Mouse (Mus musculus) layer of hippocampus, adult 18-20 months (tissue): ENCODE results near the gene Gm11938. TPM values are rescaled to one million over a fixed set of nuclear protein-coding genes. Genes with fewer than 3 reads are reported as not detected.
"Not testable (repeated sequence)": the region's sequence is repeated elsewhere in the genome, so short reads cannot be mapped to it uniquely, and the experiment has no call there.

Experiments
- DNase-seq, 2 experiments: peaks; one replicate each; pipeline ENCODE4 v3.0.0; 2022; ENCODE audit warnings: low spot score in 2 of 2
- long read RNA-seq: library from polyadenylated mRNA; stranded (forward); transcript quantifications from one replicate; pipeline ENCODE4 v2.0.0, GENCODE M21; 2021
- total RNA-seq, 2 experiments: library from RNA; stranded (reverse); gene quantifications; 2 replicates each; pipeline ENCODE4 v1.2.3; 2021

Gene Gm11938
- not detected for total RNA-seq
- long read RNA-seq, result 0 reads

DNA sequence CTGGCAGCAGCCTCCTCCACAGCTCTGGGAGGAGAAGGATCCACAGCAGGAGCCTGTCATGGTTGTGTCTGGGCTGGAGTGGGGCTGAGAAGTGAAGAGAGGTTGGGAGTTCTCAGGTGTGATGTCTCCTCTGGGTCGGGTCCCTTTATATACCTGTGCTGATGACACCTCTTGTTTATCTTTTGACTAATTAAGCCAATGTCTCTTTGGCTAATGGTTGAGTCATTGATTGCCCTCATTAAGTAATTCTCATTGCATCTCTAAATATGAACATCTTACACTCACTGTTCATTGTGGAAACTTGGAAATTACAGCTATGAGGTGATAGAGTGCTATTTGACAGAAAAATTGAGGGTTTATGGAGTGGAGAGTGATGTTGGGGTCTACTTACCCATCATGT, at the start of gene Gm11938:
TSS of gene Gm11938 (minus strand) at position 101 of the 400 bp plus-strand sequence.
- DNase-seq, result not testable (repeated sequence)

DNA sequence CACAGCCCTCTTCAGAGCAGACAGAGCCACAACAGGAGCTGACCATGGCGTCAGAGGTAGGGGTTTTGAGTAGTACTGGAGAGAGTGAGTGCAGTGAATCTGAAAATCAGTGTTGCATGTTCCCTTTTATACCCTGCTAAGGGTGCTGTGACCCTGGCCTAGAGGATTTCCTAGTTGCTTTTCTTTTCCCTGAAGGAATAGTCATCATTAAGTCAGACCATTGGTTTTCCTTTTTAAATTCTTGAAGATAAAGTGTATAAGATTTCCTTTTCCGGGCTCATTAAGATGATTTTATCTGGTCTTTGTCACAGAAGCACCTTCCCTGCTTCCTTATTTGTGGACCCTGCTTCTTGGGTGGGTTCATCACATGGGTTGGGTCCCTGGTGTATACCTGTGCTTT, 47.0 kb upstream of the Gm11938 start, which contains the start of gene Gm11555:
TSS of gene Gm11555 (minus strand) at position 101 of the 400 bp plus-strand sequence.
- DNase-seq, result no peak

- DNase-seq, result peak in 1 of 2 experiments; percentile 2
Observed at GRCm38 (mm10) chr11:99646444-99646843, 43.3 kb upstream of the Gm11938 start.

DNA sequence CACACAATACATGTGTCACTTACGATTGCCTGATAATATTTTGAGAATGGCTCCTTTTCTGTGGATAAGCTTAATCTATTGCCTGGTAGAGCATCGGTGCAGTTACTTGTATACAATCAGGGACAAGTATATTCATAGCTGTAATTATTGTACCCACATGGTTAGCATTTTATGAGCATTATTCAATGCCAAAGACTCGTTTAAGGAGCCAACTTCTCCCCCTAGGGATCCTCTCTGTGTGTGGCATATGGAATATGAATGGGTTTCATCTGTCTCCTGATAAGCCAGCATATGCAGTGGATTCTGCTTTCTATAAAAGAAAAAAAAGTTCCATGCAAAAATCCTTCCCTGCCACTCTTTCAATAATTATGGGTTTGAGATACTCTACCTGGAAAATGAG, 41.2 kb upstream of the Gm11938 start:
- peak in 1 of 2 experiments; percentile 47 for DNase-seq

DNA sequence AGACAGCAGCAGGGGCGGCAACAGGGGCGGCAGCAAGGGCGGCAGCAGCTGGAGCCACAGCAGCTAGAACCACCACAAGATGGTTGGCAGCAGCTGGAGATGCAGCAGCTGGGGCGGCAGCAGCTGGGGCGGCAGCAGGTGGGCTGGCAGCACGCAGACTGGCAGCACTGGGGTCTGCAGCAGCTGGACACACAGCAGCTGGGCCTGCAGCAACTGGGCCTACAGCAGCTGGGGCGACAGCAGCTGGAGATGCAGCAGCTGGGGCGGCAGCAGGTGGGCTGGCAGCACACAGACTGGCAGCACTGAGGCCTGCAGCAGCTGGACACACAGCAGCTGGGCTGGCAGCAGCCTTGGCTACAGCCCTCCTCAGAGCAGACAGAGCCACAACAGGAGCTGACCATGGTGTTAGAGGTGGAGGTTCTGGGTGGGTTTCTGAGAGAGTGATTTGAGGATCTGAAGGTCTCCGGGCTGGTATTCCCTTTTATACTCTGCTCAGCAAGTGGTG, 40.6 kb upstream of the Gm11938 start, which contains the start of gene Krtap4-7:
TSS of gene Krtap4-7 (minus strand) at position 455 of the 505 bp plus-strand sequence.
- not testable (repeated sequence) for DNase-seq

- DNase-seq, result no peak
Observed at GRCm38 (mm10) chr11:99640926-99641325, 37.8 kb upstream of the Gm11938 start.

- no peak for DNase-seq
Observed at GRCm38 (mm10) chr11:99637086-99637485, 34.0 kb upstream of the Gm11938 start.

- no peak for DNase-seq
Observed at GRCm38 (mm10) chr11:99634653-99635134, 31.6 kb upstream of the Gm11938 start, which contains the start of gene Krtap4-2. Krtap4-2 (minus strand) TSS chr11:99635084.

DNA sequence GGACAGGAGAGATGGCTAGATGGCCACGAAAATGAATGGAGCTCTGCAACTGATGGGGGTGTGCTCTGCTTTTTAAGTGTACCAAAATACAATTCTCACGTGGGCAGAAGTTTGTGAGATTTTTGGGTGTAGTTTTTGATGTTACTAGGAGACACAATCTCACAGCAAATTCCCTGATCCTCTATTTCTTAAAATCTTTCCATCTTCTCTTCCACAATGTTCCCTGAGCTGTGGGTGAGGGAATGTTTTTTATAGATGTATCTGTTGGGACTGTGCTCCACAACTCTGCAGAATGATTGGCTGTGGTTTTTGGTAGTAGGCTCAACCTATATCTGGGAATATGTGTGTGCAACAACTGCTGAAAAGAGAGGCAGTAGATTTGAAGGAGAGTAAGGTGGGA, 30.2 kb upstream of the Gm11938 start:
- DNase-seq, result no peak

GRCm38 (mm10) chr11:99630890-99631289, 27.8 kb upstream of the Gm11938 start:
- no peak for DNase-seq

DNA sequence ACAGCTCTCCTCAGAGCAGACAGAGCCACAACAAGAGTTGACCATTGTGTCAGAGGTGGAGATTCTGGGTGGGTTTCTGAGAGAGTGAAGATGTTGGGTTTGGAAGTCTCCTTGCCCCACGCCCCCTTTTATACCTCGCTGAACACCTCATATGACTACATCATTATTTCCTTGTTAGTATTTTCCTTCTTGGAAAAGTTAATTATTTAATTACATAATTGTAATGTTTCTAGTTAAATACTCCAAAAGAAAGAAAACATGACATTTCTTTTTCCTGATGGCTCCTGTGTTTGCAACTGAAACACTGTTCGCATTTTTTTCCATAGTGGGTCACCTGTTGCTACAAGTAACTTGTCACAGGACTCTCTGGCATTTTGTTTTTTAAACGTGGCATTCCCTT, 25.0 kb upstream of the Gm11938 start, which contains the start of gene Krtap4-1:
TSS of gene Krtap4-1 (minus strand) at position 101 of the 400 bp plus-strand sequence.
- no peak for DNase-seq

DNA sequence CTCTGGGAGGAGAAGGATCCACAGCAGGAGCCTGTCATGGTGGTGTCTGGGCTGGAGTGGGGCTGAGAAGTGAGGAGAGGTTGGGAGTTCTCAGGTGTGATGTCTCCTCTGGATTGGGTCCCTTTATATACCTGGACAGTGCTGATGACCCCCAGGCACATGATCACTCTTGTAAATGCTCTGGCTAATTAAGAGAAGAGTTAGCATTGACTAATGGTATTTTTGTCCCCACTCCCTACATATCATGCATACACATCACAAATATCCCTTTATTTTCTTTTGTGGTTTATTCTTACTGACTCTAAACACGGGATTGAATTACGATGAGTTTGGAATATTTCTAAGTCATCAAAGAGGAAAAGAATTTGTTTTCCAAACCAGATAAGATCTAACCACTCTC, 17.2 kb upstream of the Gm11938 start, which contains the start of gene Gm11562:
TSS of gene Gm11562 (minus strand) at position 101 of the 400 bp plus-strand sequence.
- DNase-seq, result no peak

GRCm38 (mm10) chr11:99614796-99615363, 11.8 kb upstream of the Gm11938 start, which contains the start of gene Krtap2-4:
Krtap2-4 (minus strand) TSS chr11:99614846.
- DNase-seq, result no peak

- not testable (repeated sequence) for DNase-seq
Observed at GRCm38 (mm10) chr11:99610089-99610488, 7.0 kb upstream of the Gm11938 start, which contains the start of gene Gm11937. Gm11937 (minus strand) TSS chr11:99610189.

GRCm38 (mm10) chr11:99609126-99609525, 6.0 kb upstream of the Gm11938 start:
- peak; percentile 42 to 62 for DNase-seq

DNA sequence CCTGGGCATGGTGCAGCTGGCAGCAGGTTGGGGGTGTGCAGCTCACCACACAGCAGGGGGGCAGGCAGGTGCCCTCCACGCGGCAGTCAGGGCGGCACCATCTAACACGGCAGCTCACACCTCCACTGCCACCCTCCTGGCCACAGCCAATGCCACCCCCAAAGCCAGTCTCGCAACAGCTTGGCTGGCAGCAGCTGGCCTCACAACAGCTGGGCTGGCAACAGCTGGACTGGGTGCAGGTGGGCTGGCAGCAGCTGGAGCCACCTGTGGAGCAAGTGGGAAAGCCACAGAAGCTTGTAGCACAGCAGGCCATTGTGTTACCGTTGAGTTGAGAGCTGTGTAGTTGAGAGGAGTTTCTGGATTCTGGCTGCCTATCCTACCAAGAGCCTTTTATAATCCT, 5.4 kb downstream of the Gm11938 start, which contains the start of gene Krtap9-3:
TSS of gene Krtap9-3 (minus strand) at position 364 of the 400 bp plus-strand sequence.
- DNase-seq, result not testable (repeated sequence)

- DNase-seq, result no peak
Observed at GRCm38 (mm10) chr11:99590981-99591380, 12.1 kb downstream of the Gm11938 start, which contains the start of gene Krtap1-3. Krtap1-3 (minus strand) TSS chr11:99591339.

DNA sequence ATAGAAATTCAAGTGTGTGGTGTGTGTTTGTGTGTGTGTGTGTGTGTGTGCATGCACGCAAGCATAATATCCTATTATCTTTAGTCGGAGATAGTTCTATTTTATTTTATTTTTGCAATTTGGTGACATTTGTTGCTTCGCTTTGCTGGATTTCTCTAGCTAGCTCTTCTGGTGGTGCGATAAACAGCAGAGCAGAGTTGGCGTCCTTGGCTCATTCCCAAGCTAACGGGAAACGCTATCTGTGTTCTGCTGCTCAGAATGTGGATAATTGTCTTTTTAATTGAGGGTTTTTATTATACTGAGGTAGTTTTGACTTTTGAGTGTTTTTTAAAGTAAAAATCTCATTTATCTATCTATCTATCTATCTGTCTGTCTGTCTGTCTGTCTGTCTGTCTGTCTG, 18.0 kb downstream of the Gm11938 start:
- peak; percentile 46 to 83 for DNase-seq

GRCm38 (mm10) chr11:99583245-99583704, 19.8 kb downstream of the Gm11938 start, which contains the start of gene Krtap1-4:
Krtap1-4 (minus strand) TSS chr11:99583654.
- DNase-seq, result no peak

GRCm38 (mm10) chr11:99581564-99581963, 21.5 kb downstream of the Gm11938 start:
- DNase-seq, result no peak

DNA sequence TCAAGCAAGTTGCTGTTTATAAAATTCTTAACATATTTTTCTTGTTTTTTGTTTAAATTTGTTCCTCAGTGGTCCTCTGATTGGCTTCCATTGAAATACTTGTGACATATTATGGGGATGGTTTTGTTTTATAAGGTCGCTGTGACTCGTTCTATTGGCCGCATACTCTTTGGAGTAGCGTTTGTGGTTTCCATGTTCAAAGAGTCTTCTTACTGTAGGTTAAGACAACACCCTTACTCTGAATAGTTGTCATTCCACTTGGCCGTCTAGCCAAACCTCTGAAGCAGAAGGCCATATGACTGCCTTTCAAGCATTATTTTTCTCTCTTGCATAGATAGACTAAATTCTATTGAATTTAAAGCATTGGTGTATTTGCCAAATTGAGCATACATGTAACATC, 22.1 kb downstream of the Gm11938 start:
- DNase-seq, result no peak

DNA sequence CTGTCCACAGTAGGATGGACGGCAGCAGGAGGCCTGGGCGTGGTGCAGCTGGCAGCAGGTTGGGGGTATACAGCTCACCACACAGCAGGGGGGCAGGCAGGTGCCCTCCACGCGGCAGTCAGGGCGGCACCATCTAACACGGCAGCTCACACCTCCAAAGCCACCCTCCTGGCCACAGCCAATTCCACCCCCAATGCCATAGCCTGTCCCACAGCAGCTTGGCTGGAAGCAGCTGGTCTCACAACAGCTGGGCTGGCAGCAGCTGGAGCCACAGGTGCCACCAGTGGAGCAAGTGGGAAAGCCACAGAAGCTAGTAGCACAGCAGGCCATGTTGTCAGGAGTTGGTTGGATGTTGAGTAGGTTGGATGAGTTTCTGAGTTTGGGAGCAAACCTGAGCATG, 22.5 kb downstream of the Gm11938 start, which contains the start of gene Krtap1-5:
TSS of gene Krtap1-5 (minus strand) at position 381 of the 400 bp plus-strand sequence.
- DNase-seq, result no peak
